Mouse (Mus musculus) liver, embryonic 16.5 days (tissue): Measurements from ENCODE around the gene Bpifb2. TPM values are rescaled to one million over a fixed set of nuclear protein-coding genes. Genes with fewer than 3 reads are reported as not detected.

Experiments
- ATAC-seq: fragments of 200-750 bp; cut with Nextera tagmentation; 2 replicates; pipeline ENCODE4 v1.8.0; 2017; ENCODE audit warnings: low read depth, mild to moderate bottlenecking, moderate number of reproducible peaks, moderate library complexity
- H3K27ac ChIP-seq: fragments of 300-500 bp; sonication (generic); 2 replicates; pipeline ENCODE4 v1.5.1; 2014; ENCODE audit warnings: mild to moderate bottlenecking, low read length
- H3K27me3 ChIP-seq: fragments of 300-500 bp; sonication (generic); 2 replicates; pipeline ENCODE4 v1.6.1; 2014; ENCODE audit warnings: low read depth, low read length, mixed read lengths; ENCODE audit not compliant: control insufficient read depth, insufficient read depth
- H3K36me3 ChIP-seq: fragments of 300-500 bp; sonication (generic); 2 replicates; pipeline ENCODE4 v1.6.1; 2014; ENCODE audit warnings: mild to moderate bottlenecking; ENCODE audit not compliant: control insufficient read depth, insufficient read depth
- H3K4me1 ChIP-seq: fragments of 300-500 bp; sonication (generic); 2 replicates; pipeline ENCODE4 v1.6.1; 2014; ENCODE audit warnings: low read depth, low read length, mixed read lengths; ENCODE audit not compliant: control insufficient read depth
- H3K4me2 ChIP-seq: fragments of 300-500 bp; sonication (generic); 2 replicates; pipeline ENCODE4 v1.6.1; 2014; ENCODE audit warnings: low read depth, low read length, mixed read lengths
- H3K4me3 ChIP-seq: fragments of 300-500 bp; sonication (generic); 2 replicates; pipeline ENCODE4 v1.5.1; 2014; ENCODE audit warnings: low read depth, mild to moderate bottlenecking, low read length
- H3K9ac ChIP-seq: fragments of 300-500 bp; sonication (generic); 2 replicates; pipeline ENCODE4 v1.6.1; 2014; ENCODE audit warnings: low read depth, low read length
- H3K9me3 ChIP-seq: fragments of 300-500 bp; sonication (generic); replicated peaks from 2 replicates; pipeline ENCODE4 v1.6.1; 2016; ENCODE audit warnings: low read length; ENCODE audit not compliant: control insufficient read depth
- WGBS: fragments of 180-500 bp; shearing (Covaris S2); extraction: QIAGEN DNeasy Blood & Tissue Kit; methylation state at CpG from one replicate; pipeline ENCODE4 v1.1.7; 2014; ENCODE audit not compliant: insufficient replicate concordance; 5-methylcytosine and 5-hydroxymethylcytosine counted together
- polyA plus RNA-seq: library from polyadenylated mRNA; unstranded; fragments of >200 nt; fragmentation: Nextera tagmentation; extraction: Ambion mirVana; gene quantifications from 2 replicates; pipeline ENCODE4 v1.2.1, GENCODE M21; 2015

Gene Bpifb2
- polyA plus RNA-seq, 1 experiment from 2014 or later: not detected

GRCm38 (mm10) chr2:153906626-153907025, 31.8 kb downstream of the Bpifb2 start:
- no peaks in the 10 kb centered on the region for H3K4me1 ChIP-seq
- ATAC-seq: no peak
- 59% methylated on average over 4 of the region's 4 CpGs for WGBS
- H3K27me3 ChIP-seq: no peaks in the 10 kb centered on the region
- H3K4me3 ChIP-seq: no peak overlapping the region
- no peaks in the 10 kb centered on the region for H3K9me3 ChIP-seq
- no peak overlapping the region for H3K27ac ChIP-seq
- no peak overlapping the region for H3K9ac ChIP-seq
- H3K36me3 ChIP-seq: no peaks in the 10 kb centered on the region
- H3K4me2 ChIP-seq: no peak overlapping the region

- 49% methylated on average over 5 of the region's 5 CpGs for WGBS
- no peak overlapping the region for H3K4me2 ChIP-seq
- no peak for ATAC-seq
- H3K9ac ChIP-seq: no peak overlapping the region
- H3K4me3 ChIP-seq: no peak overlapping the region
- H3K27me3 ChIP-seq: no peaks in the 10 kb centered on the region
- H3K4me1 ChIP-seq: no peaks in the 10 kb centered on the region
- H3K36me3 ChIP-seq: no peaks in the 10 kb centered on the region
- H3K27ac ChIP-seq: no peak overlapping the region
- no peaks in the 10 kb centered on the region for H3K9me3 ChIP-seq
These were observed 39.3 kb downstream of the Bpifb2 start for GRCm38 (mm10) chr2:153914151-153914550.

- H3K27ac ChIP-seq: no peak within 1 kb of the TSS
- no peaks in the 10 kb centered on the region for H3K9me3 ChIP-seq
- no peak within 1 kb of the TSS for H3K4me3 ChIP-seq
- no peak for ATAC-seq
- no peak within 1 kb of the TSS for H3K4me2 ChIP-seq
- H3K9ac ChIP-seq: no peak within 1 kb of the TSS
- H3K27me3 ChIP-seq: no peaks in the 10 kb centered on the region
- no peaks in the 10 kb centered on the region for H3K36me3 ChIP-seq
- WGBS: 60% methylated on average over 8 of the region's 8 CpGs
- H3K4me1 ChIP-seq: no peaks in the 10 kb centered on the region
These were observed 43.1 kb downstream of the Bpifb2 start, which contains the start of gene Bpifb3 for GRCm38 (mm10) chr2:153917930-153918329. TSS of gene Bpifb3 (plus strand) at chr2:153918230.

DNA sequence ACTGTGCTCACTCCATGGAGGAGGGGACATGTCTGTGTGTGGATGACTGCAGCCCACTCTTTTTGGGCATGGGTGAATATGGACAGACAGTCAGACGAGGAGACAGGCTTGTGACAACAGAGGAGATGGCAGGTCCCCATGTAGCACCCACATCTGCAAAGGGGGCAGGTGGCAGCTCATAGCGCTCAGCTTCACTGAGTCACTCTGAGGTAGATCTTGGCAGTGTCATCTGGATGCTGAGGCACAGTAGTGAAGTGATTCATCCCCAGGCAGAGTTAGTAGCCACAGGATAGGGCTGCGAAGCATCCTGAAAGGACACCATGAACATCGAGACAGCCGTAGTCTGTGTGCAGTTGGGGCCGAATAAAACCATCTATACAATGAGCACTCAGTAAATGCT, 46.4 kb downstream of the Bpifb2 start:
- 63% methylated on average over 6 of the region's 6 CpGs for WGBS
- H3K36me3 ChIP-seq: no peaks in the 10 kb centered on the region
- H3K4me2 ChIP-seq: no peak overlapping the region
- no peaks in the 10 kb centered on the region for H3K4me1 ChIP-seq
- H3K27ac ChIP-seq: no peak overlapping the region
- H3K9me3 ChIP-seq: no peaks in the 10 kb centered on the region
- no peak overlapping the region for H3K4me3 ChIP-seq
- ATAC-seq: no peak
- no peak overlapping the region for H3K9ac ChIP-seq
- no peaks in the 10 kb centered on the region for H3K27me3 ChIP-seq

- no peaks in the 10 kb centered on the region for H3K27me3 ChIP-seq
- no peak for ATAC-seq
- H3K4me3 ChIP-seq: no peak overlapping the region
- H3K9me3 ChIP-seq: no peaks in the 10 kb centered on the region
- 29% methylated on average over 3 of the region's 3 CpGs for WGBS
- H3K4me1 ChIP-seq: no peaks in the 10 kb centered on the region
- no peak overlapping the region for H3K27ac ChIP-seq
- no peak overlapping the region for H3K4me2 ChIP-seq
- H3K36me3 ChIP-seq: no peaks in the 10 kb centered on the region
- no peak overlapping the region for H3K9ac ChIP-seq
These were observed 55.1 kb downstream of the Bpifb2 start for GRCm38 (mm10) chr2:153929871-153930413.

GRCm38 (mm10) chr2:153931125-153931524, 56.3 kb downstream of the Bpifb2 start:
- Histone ChIP-seq H3K27me3 (no peaks in the 10 kb centered on the region), H3K4me3 (no peak overlapping the region), H3K36me3 (no peaks in the 10 kb centered on the region), H3K9ac (no peak overlapping the region), H3K9me3 (no peaks in the 10 kb centered on the region), H3K27ac (no peak overlapping the region), H3K4me1 (no peaks in the 10 kb centered on the region), H3K4me2 (no peak overlapping the region)
- 70% methylated on average over 6 of the region's 6 CpGs for WGBS
- no peak for ATAC-seq

DNA sequence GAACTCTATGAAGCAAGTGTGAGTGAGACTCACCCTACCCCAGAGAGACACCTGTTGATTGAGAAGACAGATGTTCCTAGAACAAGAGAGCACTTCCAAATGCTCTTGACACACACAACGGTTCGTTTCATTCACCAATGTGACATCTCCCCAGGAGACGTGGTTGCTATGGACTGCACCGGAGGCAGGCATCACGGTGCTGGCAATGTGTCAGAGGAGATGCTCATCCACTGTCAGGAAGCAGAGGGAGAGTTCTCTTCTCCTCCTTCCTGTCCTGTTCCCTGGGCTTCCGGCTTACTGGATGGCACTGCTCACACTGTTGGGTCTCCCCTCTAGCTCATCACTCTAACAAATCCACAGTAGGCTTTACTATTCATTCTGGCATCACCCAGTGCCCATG, 58.5 kb downstream of the Bpifb2 start:
- Histone ChIP-seq H3K4me1 (no peaks in the 10 kb centered on the region), H3K9ac (no peak overlapping the region), H3K9me3 (no peaks in the 10 kb centered on the region), H3K27ac (no peak overlapping the region), H3K4me3 (no peak overlapping the region), H3K4me2 (no peak overlapping the region), H3K36me3 (no peaks in the 10 kb centered on the region), H3K27me3 (no peaks in the 10 kb centered on the region)
- no peak for ATAC-seq
- 63% methylated on average over 6 of the region's 6 CpGs for WGBS

DNA sequence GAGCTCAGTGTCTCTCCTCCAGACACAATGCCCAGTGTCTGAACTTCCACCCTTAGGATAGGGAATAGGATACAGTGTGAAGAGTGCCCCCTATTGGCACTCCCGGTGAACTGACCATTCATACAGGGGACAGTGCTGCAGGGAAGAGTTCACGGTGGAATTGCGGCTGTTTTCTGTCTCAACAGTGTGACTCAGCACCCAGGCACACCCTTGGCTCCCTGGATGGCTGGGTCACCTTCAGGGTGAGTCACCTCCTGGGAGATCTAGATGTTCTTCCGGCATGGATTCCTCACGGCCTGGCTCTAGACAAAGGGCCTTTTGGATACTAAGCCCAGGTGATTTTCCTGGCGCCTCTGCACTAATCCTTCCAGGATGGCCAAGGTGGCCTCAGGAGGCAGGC, 60.5 kb downstream of the Bpifb2 start:
- no peak overlapping the region for H3K4me3 ChIP-seq
- no peak for ATAC-seq
- WGBS: 63% methylated on average over 6 of the region's 6 CpGs
- H3K9me3 ChIP-seq: no peaks in the 10 kb centered on the region
- H3K9ac ChIP-seq: no peak overlapping the region
- H3K27ac ChIP-seq: no peak overlapping the region
- H3K27me3 ChIP-seq: no peaks in the 10 kb centered on the region
- H3K4me1 ChIP-seq: no peaks in the 10 kb centered on the region
- no peak overlapping the region for H3K4me2 ChIP-seq
- H3K36me3 ChIP-seq: no peaks in the 10 kb centered on the region

- Histone ChIP-seq H3K27me3 (no peaks in the 10 kb centered on the region), H3K4me3 (no peak within 1 kb of the TSS), H3K4me2 (no peak within 1 kb of the TSS), H3K36me3 (no peaks in the 10 kb centered on the region), H3K9ac (no peak within 1 kb of the TSS), H3K9me3 (no peaks in the 10 kb centered on the region), H3K27ac (no peak within 1 kb of the TSS), H3K4me1 (no peaks in the 10 kb centered on the region)
- no peak for ATAC-seq
- 22% methylated on average over 5 of the region's 5 CpGs for WGBS
These were observed 63.0 kb downstream of the Bpifb2 start, which contains the start of gene Bpifb4 for GRCm38 (mm10) chr2:153937843-153938242. TSS of gene Bpifb4 (plus strand) at chr2:153938212.
